Mouse (Mus musculus) kidney, postnatal 36 days (tissue): ENCODE measurements around the gene Aars.
A peak's percentile ranks its signal among the peaks of the same experiment; 100 is the strongest.
"Not testable (repeated sequence)": the region's sequence is repeated elsewhere in the genome, so short reads cannot be mapped to it uniquely, and the experiment has no call there.

Experiments
- DNase-seq, 2 experiments: peaks; one replicate each; pipeline ENCODE4 v3.0.0; 2021 to 2022; ENCODE audit warnings: mixed read lengths in 2 of 2

Aars gene

DNA sequence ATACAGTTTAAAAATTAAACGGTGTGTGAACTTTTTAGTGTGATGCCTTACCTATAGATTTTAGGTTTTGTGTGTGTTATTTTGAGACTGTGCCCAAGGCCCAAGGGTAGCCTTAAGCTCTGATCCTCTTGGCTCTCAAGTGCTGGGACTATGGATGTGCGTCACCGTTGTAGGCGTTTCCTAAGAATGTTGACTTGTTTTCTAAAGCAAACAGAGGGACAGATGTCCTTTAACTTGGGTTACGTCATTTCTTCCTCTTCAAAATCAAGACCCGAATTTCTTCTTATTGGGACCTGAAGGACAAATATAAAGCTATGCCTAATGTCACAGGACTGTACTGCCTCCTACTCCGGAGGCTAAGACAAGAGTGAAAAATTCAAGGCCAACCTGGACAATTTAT lies at the start of gene Aars:
TSS of gene Aars (plus strand) at position 229 of the 400 bp plus-strand sequence.
- DNase-seq = no peak

DNA sequence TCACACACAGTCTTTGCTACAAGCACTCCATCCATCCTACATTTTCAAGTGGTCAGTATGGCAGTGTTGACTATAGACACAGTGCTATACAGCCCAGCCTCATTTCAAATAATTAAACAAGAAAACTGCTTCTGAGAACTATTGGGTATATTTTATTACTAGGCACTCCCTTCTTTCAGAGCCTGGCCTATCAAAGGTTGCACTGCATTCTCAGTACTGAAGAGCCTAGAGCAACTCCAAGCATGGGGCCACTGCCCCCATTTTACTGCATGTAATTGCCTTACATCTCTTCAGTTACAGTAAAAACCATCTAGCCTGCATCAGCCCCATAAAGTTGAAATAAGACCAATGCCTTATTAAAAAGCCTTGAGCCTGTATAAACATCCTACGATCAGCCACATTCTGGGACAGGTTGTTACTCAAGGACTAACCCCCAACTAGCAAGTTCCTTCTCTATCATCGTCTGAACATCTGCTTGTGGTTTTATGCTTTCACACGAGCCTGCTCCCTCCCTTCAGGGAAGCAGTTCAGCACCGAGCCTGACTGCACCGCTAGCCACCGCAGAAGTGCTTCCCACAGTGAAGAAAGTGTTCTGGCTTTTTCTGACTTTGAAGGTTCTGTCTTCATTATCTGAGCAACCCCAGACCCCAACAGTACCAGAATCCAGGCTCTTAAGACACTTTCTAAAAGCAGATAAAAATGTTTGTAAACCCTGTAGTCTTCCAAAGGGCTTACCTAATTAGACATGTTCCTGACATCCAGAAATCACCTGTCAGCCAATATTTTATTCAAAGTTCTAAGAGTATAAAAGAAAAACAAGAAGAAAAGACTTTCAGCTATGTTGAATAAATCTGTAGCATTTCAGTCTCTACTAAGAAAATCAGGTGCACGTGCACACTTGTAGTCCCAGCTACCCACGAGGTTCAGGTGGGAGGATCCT lies 44.9 kb upstream of the Aars start:
- no peak for DNase-seq

DNA sequence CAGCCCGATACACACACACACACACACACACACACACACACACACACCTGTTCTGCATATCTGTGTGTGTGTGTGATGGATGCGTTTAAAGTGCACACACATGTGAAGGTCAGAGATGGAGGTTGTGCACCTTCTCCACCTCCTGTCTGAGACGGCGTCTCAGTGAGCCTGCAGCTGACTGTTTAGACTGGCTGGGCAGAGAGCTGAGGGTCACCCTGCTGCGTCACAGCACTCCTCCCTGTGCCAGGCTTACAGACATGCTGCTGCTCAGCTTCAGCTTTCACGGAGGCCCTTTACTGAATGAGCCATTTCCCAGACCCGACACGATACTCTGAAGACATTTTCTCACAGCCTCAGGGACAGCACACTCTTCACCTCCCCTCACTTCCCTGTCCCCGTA lies 42.9 kb upstream of the Aars start:
- no peak for DNase-seq

DNA sequence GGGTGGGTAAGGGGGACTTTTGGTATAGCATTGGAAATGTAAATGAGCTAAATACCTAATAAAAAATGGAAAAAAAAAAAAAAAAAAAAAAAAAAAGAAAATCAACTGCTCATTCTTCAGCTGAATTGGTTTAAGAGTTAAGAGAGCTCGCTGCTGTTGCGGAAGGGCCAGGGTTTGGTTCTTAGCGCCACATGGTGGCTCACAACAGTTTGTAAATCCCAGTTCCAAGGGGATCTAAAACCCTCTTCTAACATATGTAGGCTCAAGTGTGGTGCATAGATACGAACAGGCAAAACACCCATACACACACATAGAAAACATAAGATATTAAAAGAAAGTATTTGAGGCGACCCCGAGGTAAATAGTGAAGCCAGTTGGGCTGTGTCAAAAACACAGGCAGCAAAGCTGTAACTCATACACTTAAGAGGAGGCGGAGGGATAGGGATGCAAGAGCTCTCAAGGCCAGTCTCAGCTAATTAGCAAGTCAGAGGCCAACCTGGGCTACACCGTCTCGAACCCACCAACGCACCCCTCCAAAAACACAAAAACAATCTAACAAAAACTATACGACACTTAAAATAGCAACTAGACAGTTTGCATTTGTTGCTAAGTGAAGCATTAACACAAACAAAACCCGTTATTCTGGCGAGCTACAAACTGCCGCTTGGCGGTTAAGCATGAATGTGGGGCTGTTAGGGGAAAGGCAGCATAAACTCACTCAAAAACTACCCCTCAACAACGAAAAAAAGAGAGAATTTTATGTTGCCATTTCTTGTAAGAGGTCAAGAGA lies 36.1 kb upstream of the Aars start:
- no peak for DNase-seq

DNA sequence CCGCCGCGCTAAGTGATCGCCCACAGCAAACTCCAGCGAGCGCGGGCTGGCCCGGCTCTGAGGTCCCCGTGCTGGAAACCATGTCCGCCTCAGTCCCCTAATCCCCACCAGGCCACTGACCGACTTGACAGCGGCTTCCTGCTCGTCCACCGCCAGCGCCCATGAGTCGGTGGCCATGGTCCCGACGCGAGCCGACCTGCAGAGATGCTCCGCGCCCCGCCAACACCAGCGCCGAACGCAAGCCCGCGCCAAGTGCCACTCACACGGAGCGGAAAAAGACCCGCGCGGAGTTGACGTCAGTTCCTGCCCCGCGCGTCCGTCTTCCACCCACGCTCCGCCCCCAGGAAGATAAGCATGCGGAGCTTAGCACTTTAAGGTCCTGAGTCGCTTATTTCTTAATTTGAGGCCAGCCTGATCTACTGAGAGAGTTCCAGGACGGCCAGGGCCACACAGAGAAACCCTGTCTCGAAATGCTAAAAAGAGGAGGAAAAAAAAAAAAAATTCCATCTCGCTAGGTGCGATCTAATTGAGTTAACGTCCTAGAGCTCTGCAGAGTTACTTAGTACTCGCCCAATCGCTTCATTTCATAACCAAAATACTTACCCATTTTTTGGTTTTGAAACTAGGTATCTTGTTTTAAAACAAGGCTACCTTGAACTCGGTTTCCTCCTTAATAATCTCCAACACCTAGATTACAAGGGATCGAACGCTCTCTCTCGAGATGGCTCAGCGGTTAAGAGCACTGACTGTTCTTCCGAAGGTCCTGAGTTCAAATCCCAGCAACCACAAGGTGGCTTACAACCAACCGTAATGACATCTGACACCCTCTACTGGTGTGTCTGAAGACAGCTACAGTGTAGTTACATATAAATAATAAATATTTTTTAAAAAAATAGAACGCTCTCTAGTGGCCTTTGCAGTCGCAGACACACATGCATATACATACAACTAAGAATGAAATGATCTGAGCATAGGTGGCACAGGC lies 35.1 kb upstream of the Aars start, which contains the start of gene Ddx19a:
TSS of gene Ddx19a (minus strand) at position 254 of the 985 bp plus-strand sequence.
- DNase-seq = peak; percentile 92 to 94

DNA sequence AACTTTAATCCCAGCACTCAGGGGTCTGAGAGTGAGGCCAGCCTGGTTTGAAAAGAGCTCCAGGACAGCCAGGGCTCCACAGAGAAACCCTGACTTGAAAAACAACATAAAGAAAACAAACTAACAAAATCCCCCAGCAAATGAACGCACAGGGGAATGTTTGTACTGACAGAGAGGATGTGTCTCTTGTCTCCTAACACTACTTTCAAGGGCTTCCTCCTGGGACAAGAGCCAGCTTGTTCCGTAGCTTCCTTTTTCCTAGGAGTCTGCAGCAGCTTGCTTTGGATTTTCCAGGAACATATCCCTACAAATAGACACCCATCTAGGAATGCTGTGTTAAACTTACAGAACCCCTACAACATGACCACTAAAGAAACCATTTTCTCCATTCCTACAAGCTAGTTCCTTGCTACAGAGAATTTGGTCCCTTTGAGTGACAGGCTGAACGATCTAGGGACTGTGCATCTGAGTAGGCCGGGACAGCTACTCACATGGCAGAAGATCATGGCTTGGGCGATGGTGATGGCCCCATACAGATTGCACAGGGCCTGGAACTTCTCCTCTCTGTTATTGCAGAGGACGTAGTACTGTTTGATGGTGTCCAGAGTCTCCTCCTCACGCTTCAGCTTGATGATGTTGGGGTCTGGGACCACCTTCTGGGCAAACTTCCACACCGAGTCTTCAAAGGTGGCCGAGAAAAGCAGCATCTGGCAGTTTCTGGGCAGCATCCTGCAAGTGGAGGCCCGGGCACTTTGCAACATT lies 22.5 kb upstream of the Aars start:
- not testable (repeated sequence) for DNase-seq

DNA sequence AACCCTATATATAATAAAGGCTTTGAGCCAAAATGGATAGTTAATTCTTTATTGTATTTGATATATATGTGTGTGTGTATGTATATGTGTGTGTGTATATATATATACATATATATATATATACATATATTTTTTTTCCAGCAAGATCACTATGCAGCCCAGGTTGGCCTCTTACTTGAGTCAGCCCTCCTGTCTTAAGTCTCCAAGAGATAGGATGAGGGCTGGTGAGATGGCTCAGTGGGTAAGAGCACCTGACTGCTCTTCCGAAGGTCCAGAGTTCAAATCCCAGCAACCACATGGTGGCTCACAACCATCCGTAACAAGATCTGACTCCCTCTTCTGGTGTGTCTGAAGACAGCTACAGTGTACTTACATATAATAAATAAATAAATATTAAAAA lies 6.3 kb upstream of the Aars start:
- DNase-seq = not testable (repeated sequence)

DNA sequence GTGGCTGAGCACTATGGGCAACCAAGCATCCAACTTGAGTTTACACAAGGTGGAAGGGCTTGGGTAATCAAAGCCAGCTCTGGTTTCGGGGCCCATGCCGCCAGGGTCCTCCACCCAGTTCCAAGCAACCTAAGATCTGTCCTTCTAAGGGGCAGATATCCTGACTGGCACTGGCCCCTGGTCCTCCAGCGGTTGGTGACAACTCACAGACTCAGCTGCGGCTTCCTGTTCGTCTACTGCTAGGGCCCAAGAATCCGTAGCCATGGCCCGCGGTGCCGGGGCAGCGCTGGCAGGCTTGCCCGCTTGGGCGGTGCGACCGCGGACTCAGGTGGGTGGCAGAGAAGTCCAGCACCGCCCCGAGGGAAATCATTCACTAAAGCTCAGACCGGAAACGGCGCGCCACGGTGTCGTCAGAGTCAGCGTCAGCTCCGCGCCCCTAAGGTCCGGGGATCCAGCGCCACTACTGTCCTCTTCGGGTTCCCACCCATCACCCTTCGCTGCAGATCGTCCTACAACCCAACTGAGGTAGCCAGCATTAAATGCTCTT lies 5.5 kb upstream of the Aars start:
- peak; percentile 94 to 95 for DNase-seq

DNA sequence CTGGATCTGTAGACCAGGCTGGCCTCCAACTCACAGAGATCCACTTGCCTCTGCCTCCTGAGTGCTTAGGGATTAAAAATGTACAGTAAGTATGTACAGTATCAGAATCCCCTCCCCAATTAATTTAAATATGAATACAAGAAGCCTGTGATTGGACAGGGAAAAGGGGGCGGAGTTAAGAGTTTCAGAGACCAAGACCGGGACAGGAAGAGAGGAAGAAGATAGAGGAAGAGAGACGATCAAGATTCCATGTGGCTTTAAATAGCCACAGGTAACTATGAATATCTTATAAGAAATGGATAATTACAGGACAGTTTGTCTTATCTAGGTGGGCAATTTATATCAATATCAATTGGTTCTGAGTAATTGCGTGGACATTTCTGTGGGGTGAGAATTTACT lies 3.4 kb upstream of the Aars start:
- DNase-seq = no peak

DNA sequence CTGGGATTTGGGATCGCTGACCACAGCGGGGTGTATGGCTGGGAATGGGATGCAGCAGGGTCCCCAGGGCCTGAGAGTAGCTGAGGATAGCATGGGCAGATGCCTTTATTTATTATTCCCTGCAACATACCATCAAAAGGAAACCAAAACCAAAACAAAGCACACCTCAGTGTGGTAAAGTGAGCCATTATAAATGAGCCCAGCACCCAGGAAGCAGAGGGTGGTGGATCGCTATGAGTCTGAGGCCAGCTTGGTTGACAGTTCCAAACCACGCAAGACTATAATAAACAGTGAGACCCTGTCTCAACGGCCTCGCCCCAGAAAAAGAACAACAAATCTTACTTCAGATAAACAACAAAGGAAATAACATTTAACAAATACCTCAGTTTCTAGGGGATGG lies 2.9 kb upstream of the Aars start:
- DNase-seq = no peak

DNA sequence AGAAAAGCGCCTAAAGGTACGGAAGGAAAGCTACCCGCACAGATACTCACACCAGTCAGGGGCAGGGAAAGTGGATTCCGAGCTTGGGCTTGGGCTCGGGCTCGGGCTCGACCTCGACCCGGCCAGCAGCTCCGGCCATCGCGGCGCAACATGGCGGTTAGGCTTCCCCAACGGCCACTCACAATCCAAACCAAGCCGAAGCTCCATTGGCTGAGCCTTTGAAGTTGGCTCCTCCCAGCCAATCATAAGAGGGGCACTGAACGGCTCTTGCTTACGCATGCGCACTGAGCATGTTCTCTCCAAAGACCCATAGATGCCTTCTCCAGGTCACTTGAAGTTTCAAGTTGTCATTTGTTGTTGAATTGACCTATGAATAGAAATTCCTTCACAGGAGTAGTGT lies 1.4 kb upstream of the Aars start, which contains the start of gene Ddx19b:
TSS of gene Ddx19b (minus strand) at position 180 of the 400 bp plus-strand sequence.
- no peak for DNase-seq

DNA sequence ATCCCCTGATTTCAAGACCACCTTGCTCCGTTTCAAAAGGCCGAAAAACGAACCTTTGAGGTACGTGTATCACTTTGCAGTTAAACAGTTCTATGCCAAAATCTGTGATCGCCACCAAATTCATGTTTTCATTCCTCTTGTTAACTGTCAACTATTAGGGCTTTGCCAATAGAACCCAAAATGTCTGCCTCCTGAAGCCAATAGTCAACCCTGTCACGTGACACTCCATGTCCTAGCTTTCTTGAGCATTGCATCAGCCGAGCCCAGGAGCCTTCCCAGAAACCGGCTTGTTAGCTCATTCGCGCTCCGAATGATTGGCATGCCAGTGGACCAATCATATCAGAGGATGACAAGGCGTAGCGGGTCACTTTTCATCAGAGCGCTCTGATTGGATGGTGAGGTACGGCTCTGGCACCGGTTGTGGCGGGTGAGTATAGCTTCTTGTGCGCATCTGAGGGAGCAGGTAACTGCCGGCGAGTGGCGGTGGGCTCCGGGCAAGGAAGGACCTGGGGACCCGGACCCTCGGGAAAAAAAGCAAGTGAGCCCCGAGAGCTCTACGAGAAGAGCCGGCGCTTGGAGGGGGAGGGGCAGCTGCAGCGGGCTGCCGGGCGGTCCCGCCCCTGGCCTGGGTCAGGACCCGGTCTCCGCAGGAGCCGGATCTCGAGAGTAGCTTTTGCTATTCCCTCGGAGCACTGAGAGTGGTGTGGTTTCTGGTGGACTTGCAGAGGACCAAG lies 705 bp downstream of the Aars start:
- DNase-seq = peak; percentile 97 to 100

DNA sequence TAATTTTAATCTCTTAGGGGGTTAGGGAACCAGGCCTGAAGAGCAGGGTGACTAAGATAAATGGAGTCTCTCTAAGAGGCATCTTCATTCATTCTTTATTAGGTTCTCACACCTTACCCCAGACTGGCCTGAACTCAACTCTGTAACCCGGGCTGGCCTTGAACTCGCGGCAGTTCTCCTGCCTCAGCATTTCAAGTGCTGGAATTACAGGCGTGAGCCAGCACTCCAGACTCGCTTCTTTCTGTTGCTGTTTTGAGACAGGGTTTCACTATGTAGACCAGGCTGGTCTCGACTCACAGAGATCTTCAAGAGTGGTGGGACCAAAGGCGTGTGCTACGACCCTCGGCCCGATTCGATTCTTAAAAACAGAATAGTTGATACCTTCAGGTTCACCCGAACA lies 1.3 kb downstream of the Aars start:
- peak; percentile 15 to 40 for DNase-seq

DNA sequence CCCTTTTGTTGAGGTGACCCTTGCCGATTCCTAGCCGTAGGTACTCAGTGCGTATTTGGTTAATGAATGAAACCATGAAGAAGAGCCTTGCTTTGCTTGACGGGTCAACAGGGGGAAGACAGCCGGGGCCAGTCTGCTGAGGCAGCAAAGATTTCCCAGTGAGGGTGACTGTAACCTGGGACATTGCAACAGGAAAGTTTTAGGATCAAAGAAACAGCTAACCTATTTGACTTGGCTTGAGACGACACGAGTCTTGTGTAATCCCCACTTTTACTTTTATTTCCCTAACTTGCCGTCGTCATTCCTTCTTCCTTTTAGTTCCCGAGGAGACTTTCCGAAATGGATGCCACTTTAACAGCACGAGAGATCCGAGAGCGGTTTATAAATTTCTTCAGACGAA lies 3.6 kb downstream of the Aars start:
- DNase-seq = no peak

DNA sequence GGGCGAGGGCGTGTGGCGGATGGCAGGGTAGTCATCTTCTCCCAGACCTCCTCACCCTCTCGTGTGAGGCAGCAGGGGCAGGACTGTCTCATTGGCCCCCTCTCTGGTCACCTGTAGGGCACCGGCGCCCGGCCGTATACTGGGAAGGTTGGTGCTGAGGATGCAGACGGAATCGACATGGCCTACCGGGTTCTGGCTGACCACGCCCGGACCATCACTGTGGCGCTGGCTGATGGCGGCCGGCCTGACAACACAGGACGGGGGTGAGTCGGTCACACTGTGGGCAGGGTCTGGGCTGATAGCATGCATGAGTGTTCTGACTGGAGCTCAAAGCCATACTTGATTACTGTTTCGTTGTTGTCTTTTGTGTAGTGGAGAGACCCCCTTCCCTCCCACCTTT lies 9.6 kb downstream of the Aars start:
- DNase-seq = no peak

DNA sequence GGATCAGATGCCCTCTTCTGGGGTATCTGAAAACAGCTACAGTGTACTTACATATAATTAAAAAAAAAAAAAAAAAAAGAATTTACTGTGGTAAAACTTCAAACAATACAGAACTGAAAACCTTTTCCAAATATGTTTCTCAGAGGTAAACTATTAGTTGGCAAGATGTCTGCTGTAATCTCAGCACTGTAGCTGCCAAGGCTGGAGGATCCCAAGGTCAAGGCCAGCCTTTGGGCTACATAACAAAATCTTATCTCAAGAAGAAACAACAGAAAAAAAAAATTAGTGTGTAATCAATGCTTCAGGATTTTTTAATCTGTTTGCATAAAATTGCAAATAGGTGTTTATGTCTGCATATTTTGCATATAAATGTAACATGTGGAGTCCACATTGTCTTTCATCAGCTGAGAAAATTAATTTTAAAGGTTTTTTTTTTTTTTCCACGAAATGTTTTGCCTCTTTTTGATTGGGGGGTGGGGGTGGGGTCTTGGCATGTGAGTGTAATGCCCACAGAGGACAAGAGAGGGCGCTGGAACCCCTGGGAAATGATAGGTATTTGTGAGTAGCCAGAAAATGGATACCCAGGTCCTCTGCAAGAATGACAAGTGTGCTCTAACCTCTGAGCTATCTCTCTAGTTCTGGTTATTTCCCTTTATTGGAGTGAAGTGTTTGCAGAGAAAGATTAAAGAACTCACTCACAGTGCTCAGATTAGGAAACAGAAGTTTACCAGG lies 11.2 kb downstream of the Aars start:
- peak in 1 of 2 experiments; percentile 39 for DNase-seq

DNA sequence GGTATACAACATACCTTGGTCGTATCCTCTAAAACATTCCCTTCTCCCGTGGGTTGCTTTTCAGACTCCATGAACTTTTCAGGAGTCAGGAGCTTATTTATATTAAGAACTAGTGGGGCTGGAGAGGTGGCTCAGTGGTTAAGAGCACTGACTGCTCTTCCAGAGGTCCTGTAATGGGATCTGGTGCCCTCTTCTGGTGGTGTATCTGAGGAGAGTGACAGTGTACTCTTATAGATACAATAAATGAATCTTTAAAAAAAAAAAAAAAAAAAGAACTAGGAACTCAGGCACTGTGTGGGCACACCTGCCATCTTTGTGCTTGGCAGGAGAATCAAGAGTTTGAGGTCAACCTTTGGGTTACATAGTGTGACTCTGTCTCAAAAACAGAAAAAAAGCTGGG lies 15.8 kb downstream of the Aars start:
- peak; percentile 5 to 39 for DNase-seq

DNA sequence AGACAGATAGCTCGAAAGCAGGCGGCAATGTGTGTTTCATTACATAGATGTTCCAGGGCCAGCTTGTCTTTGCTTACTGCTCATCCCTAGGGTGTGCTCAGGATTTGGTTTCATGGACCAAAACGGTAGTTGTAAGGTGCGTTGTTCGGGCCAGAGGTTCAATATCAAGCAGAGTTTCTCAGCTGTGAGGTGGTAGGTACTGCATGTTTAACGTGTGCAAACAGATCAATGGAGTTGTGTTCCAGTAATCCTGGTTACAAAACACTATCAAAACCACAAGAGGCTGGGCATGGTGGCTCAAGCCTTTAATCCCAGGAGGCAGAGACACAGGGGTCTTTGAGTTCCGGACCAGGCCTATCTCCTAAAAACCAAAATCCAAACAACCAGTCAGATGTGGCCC lies 16.2 kb downstream of the Aars start:
- DNase-seq = no peak

DNA sequence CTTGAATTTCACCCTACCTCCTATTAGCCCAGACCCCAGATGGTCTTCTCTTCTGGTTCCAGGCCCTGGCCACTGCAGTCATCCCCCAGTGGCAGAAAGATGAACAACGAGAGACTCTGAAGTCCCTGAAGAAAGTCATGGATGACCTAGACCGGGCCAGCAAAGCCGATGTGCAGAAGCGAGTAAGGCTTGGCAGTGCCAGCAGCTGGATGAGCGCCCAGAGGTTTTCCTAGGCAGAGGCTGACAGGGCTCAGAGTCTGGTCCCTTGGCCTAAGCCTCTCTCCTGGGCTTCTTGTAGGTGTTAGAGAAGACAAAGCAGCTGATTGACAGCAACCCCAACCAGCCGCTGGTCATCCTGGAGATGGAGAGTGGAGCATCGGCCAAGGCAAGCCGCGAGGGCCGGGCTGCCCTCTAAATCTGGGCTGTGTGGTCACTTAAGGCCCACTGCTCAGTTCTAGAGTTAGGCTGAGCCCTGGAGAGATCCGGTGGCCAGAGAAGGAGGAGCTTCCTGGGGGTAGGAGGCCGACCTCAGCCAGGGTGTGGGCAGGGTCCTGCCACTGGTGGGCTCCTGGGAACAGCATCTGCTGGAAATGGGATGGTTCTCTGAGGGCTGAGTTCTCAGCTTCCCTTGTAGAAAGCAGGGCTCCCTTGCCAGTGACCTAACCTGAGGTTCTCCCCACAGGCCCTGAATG lies 21.0 kb downstream of the Aars start:
- peak in 1 of 2 experiments; percentile 27 for DNase-seq
